Mouse (Mus musculus) kidney, embryonic 14.5 days (tissue): ENCODE measurements at regions not wholly inside any gene's neighbourhood (a gene's known extent, or its start where the extent isn't known, plus 50 kb on each side); places are given as distances from the start of the nearest gene placed in this dataset.
A peak's percentile ranks its signal among the peaks of the same experiment; 100 is the strongest.

Experiments
- ATAC-seq: fragments of 200-750 bp; cut with Nextera tagmentation; 2 replicates; pipeline ENCODE4 v1.8.0; 2017; ENCODE audit warnings: moderate number of reproducible peaks, mild to moderate bottlenecking, moderate TSS enrichment, moderate library complexity; ENCODE audit not compliant: low FRiP score, low TSS enrichment
- H3K27ac ChIP-seq: fragments of 300-500 bp; sonication (generic); 2 replicates; pipeline ENCODE4 v1.5.1; 2014; ENCODE audit warnings: low read depth, mild to moderate bottlenecking, low read length, moderate library complexity, mixed read lengths
- H3K27me3 ChIP-seq: fragments of 300-500 bp; sonication (generic); 2 replicates; pipeline ENCODE4 v1.6.1; 2014; ENCODE audit warnings: mild to moderate bottlenecking, low read length; ENCODE audit not compliant: control insufficient read depth, insufficient read depth
- H3K36me3 ChIP-seq: fragments of 300-500 bp; sonication (generic); 2 replicates; pipeline ENCODE4 v1.6.1; 2014; ENCODE audit warnings: low read length, mixed read lengths; ENCODE audit not compliant: control insufficient read depth, insufficient read depth
- H3K4me1 ChIP-seq: fragments of 300-500 bp; sonication (generic); 2 replicates; pipeline ENCODE4 v1.6.1; 2014; ENCODE audit warnings: low read length, mixed read lengths; ENCODE audit not compliant: control insufficient read depth, insufficient read depth
- H3K4me2 ChIP-seq: fragments of 300-500 bp; sonication (generic); replicated peaks from 2 replicates; pipeline ENCODE4 v1.6.1; 2014; ENCODE audit warnings: low read depth, mild to moderate bottlenecking, low read length
- H3K4me3 ChIP-seq: fragments of 300-500 bp; sonication (generic); 2 replicates; pipeline ENCODE4 v1.5.1; 2014; ENCODE audit warnings: mild to moderate bottlenecking, low read length
- H3K9ac ChIP-seq: fragments of 300-500 bp; sonication (generic); 2 replicates; pipeline ENCODE4 v1.6.1; 2014; ENCODE audit warnings: low read depth, mild to moderate bottlenecking, low read length, moderate library complexity
- H3K9me3 ChIP-seq: fragments of 300-500 bp; sonication (generic); 2 replicates; pipeline ENCODE4 v1.6.1; 2016; ENCODE audit warnings: low read length; ENCODE audit not compliant: control insufficient read depth
- WGBS: fragments of 180-500 bp; shearing (Covaris S2); extraction: QIAGEN DNeasy Blood & Tissue Kit; methylation state at CpG from one replicate; pipeline ENCODE4 v1.1.7; 2014; 5-methylcytosine and 5-hydroxymethylcytosine counted together

DNA sequence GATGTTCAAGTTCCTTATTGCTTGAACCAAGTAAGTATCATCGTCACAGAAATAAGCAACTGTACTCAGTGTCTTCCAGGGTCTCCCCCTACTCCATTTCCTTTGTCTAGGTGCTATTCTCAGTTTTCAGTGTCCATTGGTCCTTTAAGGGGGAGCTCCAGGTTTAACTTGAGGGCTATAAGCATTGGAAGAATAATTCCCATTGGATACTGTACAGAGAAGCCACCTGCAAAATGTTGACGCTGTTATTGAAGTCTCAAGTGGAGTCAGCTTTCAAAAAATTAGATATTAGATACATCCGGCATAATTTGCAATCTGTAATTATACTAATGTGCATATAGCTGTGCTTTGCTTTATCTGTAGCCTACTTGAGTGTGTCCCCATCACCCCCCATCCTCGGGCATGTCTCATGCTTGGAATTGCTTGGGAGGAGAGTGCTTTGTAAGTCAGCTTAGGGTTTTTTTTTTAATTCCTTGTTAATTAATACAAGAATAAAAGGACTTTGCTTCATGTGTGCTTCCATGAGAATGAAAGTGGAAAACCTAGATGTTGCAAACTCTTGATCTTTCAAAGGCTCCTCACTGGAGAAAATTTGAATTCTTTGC is 425.6 kb upstream of the Ubash3b start:
- WGBS = 86% methylated on average over 4 of the region's 4 CpGs
- Histone ChIP-seq H3K9me3 (no peaks in the 10 kb centered on the region), H3K4me2 (no peak overlapping the region; the same call in 1 of the 2 replicates), H3K4me3 (no peak overlapping the region), H3K4me1 (peaks cover 7% of the 10 kb centered on the region; the same call in 1 of the 2 replicates), H3K9ac (0 out of 2 replicates have a peak overlapping the region, but pooled peaks have one; percentile 18), H3K36me3 (peaks cover 31% of the 10 kb centered on the region), H3K27ac (no peak overlapping the region), H3K27me3 (no peaks in the 10 kb centered on the region)
- no peak for ATAC-seq

DNA sequence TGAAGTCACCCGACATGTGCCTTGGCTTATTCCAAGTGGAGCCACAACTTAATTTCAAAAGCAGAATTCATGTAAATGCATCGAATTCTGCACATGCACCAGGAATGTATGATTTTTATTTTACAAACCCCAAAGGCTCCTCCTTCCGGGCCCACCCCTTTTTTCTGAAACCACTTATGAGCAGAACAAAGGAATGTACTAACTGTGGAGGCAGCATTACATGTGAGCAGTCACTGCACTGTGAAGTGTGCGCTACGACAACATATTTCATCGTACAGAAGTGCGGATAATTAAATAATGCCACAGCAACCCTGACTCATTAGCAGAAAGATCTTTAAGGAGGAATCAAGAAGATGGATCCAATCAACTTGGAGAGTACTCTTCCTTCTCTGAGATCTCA is 424.8 kb upstream of the Ubash3b start:
- Histone ChIP-seq H3K9ac (0 out of 2 replicates have a peak overlapping the region, but pooled peaks have one; percentile 18), H3K9me3 (no peaks in the 10 kb centered on the region), H3K4me3 (no peak overlapping the region), H3K27me3 (no peaks in the 10 kb centered on the region), H3K27ac (no peak overlapping the region), H3K4me1 (peaks cover 7% of the 10 kb centered on the region; the same call in 1 of the 2 replicates), H3K4me2 (no peak overlapping the region; the same call in 1 of the 2 replicates), H3K36me3 (peaks cover 31% of the 10 kb centered on the region)
- 86% methylated on average over 7 of the region's 7 CpGs for WGBS
- ATAC-seq = no peak

GRCm38 (mm10) chr9:41585771-41586170 is 424.3 kb upstream of the Ubash3b start:
- H3K9me3 ChIP-seq = no peaks in the 10 kb centered on the region
- peaks cover 7% of the 10 kb centered on the region; the same call in 1 of the 2 replicates for H3K4me1 ChIP-seq
- no peaks in the 10 kb centered on the region for H3K27me3 ChIP-seq
- H3K9ac ChIP-seq = no peak overlapping the region; the same call in 1 of the 2 replicates
- H3K27ac ChIP-seq = peak overlapping the region; percentile 24; the same call in 1 of the 2 replicates
- peaks cover 26% of the 10 kb centered on the region for H3K36me3 ChIP-seq
- no peak overlapping the region for H3K4me3 ChIP-seq
- no peak for ATAC-seq
- WGBS = 44% methylated on average over 5 of the region's 5 CpGs
- no peak overlapping the region; the same call in 1 of the 2 replicates for H3K4me2 ChIP-seq

DNA sequence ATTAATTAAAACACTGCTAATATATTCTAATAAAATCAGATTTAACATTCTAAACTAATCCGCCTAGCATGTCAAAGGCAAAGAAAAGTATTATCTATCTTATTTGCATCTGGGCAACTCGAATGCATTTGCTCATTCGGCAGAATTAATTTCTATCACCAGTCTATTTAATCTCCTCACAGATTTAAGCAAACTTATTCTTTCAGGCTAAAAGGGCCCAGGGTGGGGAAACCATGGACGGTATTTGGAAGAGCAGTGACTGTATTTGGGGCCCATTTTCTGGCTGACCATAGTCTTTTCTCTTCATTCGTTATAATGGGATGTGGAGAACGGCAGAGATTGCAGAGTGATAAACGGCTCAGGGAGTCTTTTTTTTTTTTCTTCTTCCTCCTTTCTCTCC is 423.5 kb upstream of the Ubash3b start:
- no peak for ATAC-seq
- Histone ChIP-seq H3K27ac (no peak overlapping the region), H3K9ac (peak overlapping the region; percentile 55; the same call in 1 of the 2 replicates), H3K27me3 (no peaks in the 10 kb centered on the region), H3K4me3 (peak overlapping the region; percentile 19; the same call in 1 of the 2 replicates), H3K4me2 (peak overlapping the region; percentile 33), H3K36me3 (peaks cover 18% of the 10 kb centered on the region), H3K9me3 (no peaks in the 10 kb centered on the region), H3K4me1 (peaks cover 7% of the 10 kb centered on the region; the same call in 1 of the 2 replicates)
- WGBS = 50% methylated on average over 7 of the region's 7 CpGs

GRCm38 (mm10) chr9:41583711-41584329 is 422.3 kb upstream of the Ubash3b start:
- WGBS = 23% methylated on average over 8 of the region's 8 CpGs
- H3K4me2 ChIP-seq = peak overlapping the region; percentile 66
- H3K9ac ChIP-seq = peak overlapping the region; percentile 73
- H3K9me3 ChIP-seq = no peaks in the 10 kb centered on the region
- H3K4me3 ChIP-seq = peak overlapping the region; percentile 68
- no peak for ATAC-seq
- peaks cover 7% of the 10 kb centered on the region; the same call in 1 of the 2 replicates for H3K4me1 ChIP-seq
- no peaks in the 10 kb centered on the region for H3K27me3 ChIP-seq
- H3K27ac ChIP-seq = peak overlapping the region; percentile 76; the same call in 1 of the 2 replicates
- H3K36me3 ChIP-seq = peaks cover 12% of the 10 kb centered on the region; the same call in 1 of the 2 replicates

DNA sequence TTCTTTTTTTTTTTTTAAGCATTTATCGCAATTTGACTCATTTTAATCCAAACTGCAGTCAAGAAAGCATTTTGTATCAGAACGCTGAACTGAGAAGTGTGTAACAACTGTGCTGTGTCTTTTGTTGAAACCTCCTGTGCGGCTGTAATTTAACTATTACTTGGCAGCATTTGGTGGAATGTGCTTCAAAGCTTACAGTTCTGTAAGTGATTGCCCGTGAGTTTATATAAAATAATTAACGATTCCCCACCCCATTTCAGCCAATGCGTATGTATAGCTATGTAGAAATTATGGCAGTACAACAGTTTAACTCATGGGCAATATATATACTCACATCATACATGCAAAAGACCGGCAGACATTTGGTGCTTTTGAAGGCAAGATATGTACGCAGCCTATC is 421.8 kb upstream of the Ubash3b start:
- H3K9me3 ChIP-seq = no peaks in the 10 kb centered on the region
- peak overlapping the region; percentile 73 for H3K9ac ChIP-seq
- ATAC-seq = no peak
- 51% methylated on average over 8 of the region's 8 CpGs for WGBS
- H3K4me2 ChIP-seq = peak overlapping the region; percentile 66
- peaks cover 7% of the 10 kb centered on the region; the same call in 1 of the 2 replicates for H3K4me1 ChIP-seq
- H3K4me3 ChIP-seq = peak overlapping the region; percentile 68
- peak overlapping the region; percentile 76; the same call in 1 of the 2 replicates for H3K27ac ChIP-seq
- no peaks in the 10 kb centered on the region for H3K27me3 ChIP-seq
- H3K36me3 ChIP-seq = peaks cover 8% of the 10 kb centered on the region; the same call in 1 of the 2 replicates

DNA sequence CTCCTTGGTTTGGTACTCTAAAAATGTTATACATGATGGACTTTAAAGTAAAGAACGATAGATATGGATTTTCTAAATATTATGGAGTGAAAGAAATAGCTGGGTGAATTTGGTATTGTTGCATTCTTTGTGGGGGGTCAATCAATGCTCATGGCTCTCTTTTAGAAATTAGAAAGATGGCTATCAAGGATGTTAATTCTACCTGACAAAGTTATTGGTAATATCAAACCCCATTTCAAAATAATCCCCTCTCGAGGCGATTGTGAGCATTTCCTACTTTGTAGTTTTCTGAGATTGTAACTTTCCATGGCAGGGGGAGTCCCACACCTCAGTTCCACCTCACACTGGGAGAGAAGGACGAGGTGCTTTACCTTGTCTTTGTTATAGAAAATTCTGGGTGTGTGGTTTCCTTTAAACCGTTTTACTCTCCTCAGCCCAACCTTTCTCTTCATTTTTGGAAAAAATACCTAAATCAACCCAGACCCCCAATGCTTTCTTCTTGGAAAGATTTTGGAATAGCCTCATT is 421.3 kb upstream of the Ubash3b start:
- peak overlapping the region; percentile 76; the same call in 1 of the 2 replicates for H3K27ac ChIP-seq
- H3K4me2 ChIP-seq = peak overlapping the region; percentile 66
- WGBS = 51% methylated on average over 5 of the region's 5 CpGs

DNA sequence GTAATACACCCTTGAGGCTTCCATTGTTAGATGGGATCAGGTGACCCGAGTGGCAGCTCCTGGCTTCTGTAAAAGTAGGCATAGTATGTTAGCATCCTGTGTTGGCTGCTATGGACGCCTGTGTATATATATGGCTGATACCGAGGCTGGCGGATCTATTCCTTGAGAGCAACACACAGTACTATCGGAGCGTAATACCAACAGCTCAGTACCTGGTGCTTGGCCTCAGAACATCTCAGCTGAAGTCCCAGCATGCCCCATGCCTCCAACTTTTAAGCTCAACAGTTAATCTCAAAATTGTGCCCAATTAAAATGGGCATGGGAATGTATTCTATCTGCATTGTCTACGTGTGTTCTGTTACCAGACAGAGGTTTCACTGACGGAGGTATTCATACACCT is 420.7 kb upstream of the Ubash3b start:
- Histone ChIP-seq H3K4me1 (peaks cover 7% of the 10 kb centered on the region; the same call in 1 of the 2 replicates), H3K27me3 (no peaks in the 10 kb centered on the region), H3K36me3 (peaks cover 5% of the 10 kb centered on the region; the same call in 1 of the 2 replicates), H3K4me2 (peak overlapping the region; percentile 66), H3K4me3 (peak overlapping the region; percentile 68), H3K9me3 (no peaks in the 10 kb centered on the region), H3K27ac (peak overlapping the region; percentile 92), H3K9ac (peak overlapping the region; percentile 73)
- 45% methylated on average over 8 of the region's 8 CpGs for WGBS
- no peak for ATAC-seq

More for the DNA sequence above, 421.3 kb upstream of the Ubash3b start:
- peaks cover 7% of the 10 kb centered on the region; the same call in 1 of the 2 replicates for H3K36me3 ChIP-seq
- ATAC-seq = no peak
- H3K27me3 ChIP-seq = no peaks in the 10 kb centered on the region
- H3K9me3 ChIP-seq = no peaks in the 10 kb centered on the region
- peak overlapping the region; percentile 73; the same call in 1 of the 2 replicates for H3K9ac ChIP-seq
- H3K4me3 ChIP-seq = peak overlapping the region; percentile 68
- H3K4me1 ChIP-seq = peaks cover 7% of the 10 kb centered on the region; the same call in 1 of the 2 replicates
